Mouse (Mus musculus): ENCODE data around the gene Gdpgp1.

- no peak for TF ChIP-seq GATA1 (IDR thresholded peaks at IDR 0.05; ENCODE audit: borderline replicate concordance, low read length)
- TF ChIP-seq FLI1 (IDR thresholded peaks at IDR 0.05; ENCODE audit: low read length), result no peak
Observed at GRCm38 (mm10) chr7:80264606-80265005, 31.9 kb downstream of the Gdpgp1 start.
